Mouse (Mus musculus) urinary bladder, postnatal 14 days (tissue): ENCODE results near the gene Vmn1r30.

Experiments used
- DNase-seq: peaks from one replicate; pipeline ENCODE4 v3.0.0; 2021; ENCODE audit warnings: low spot score

The Vmn1r30 gene

GRCm38 (mm10) chr6:58443285-58443684 lies at the start of gene Vmn1r30:
Gene Vmn1r30 (minus strand): TSS chr6:58443385.
- no peak for DNase-seq

- no peak for DNase-seq
Observed at GRCm38 (mm10) chr6:58475230-58475629, 32.0 kb upstream of the Vmn1r30 start, which contains the start of gene Vmn1r31. Gene Vmn1r31 (minus strand): TSS chr6:58475330.
